Mouse (Mus musculus): ENCODE measurements around the gene Slc52a3. TPM values are rescaled to one million over a fixed set of nuclear protein-coding genes. Genes with fewer than 3 reads are reported as not detected.

Gene Slc52a3
- total RNA-seq (2021), result 1 to 10 TPM; 1.4 to 1.5 TPM

DNA sequence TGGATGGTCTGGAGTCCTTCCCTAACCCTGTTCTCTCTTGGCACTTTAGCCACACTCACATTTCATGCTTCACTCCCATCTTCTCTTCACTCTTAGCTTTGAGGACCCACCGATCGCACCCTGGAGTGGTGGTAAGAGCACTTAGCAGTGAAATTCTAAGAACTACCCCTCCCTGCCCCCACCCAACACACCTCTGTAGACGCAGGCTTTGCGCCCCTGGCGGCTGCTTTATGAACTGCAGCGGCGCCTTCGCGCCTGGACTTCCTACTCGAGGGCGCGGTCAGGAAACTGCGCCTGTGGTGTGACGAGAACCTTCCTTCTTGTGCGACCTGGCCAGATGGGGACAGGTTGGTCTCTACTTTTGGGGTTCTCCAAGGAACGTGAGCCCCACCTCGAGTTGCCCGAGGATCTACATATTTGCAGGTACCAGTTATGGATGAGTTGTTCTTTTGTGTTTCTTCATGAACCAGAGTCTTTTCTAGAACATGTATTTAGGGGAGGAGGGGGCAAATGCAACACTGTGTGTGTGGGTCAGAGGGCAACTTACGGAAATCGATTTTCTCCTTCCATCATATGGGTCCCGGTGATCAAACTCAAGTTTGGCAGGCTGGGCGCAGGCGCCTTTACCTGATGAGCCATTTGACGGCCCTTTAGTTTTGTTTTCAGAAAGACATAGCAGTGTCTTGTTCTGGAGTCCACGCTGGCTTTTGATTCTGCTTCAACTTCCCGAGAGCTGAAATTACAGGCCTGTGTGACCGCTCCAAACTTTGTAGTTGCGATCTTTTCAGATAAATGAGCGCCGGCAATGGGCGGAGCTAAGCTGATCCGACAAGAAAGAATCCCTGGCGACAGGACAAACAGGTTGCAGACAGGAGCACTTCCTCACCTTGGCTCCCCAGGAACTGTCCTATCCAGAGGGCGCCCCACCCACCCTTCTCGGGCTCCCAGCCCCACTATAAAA is at the start of gene Slc52a3:
Slc52a3 (plus strand) TSS at position 283 of the 961 bp plus-strand sequence.
- peak; percentile 95 for DNase-seq

- DNase-seq, result no peak
These were observed 48.7 kb upstream of the Slc52a3 start for GRCm38 (mm10) chr2:151947617-151948016.

DNA sequence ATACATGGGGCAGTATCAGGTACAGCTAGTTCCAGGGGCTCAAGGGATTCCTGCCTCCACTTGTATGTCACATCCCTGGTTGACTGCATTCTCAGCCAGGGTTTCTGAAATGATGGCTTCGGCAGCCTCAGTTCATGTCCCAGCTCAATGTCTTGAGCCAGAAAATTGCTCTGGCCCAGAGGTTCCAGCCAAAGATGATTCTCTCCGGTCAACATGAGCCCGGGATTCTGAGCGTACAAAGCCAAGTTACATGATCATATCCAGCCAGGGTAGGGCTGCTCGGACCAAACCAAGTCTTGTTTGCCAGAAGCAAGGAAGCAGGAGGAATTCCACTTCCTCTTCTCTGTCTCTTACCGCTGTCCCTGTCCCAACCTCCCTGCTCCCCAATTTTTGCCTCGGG is 48.0 kb upstream of the Slc52a3 start:
- no peak for DNase-seq

GRCm38 (mm10) chr2:151949082-151949774 is 47.1 kb upstream of the Slc52a3 start:
- DNase-seq, result no peak

GRCm38 (mm10) chr2:151953665-151954064 is 42.6 kb upstream of the Slc52a3 start:
- no peak for DNase-seq

GRCm38 (mm10) chr2:151956500-151957137 is 39.7 kb upstream of the Slc52a3 start:
- DNase-seq, result no peak

DNA sequence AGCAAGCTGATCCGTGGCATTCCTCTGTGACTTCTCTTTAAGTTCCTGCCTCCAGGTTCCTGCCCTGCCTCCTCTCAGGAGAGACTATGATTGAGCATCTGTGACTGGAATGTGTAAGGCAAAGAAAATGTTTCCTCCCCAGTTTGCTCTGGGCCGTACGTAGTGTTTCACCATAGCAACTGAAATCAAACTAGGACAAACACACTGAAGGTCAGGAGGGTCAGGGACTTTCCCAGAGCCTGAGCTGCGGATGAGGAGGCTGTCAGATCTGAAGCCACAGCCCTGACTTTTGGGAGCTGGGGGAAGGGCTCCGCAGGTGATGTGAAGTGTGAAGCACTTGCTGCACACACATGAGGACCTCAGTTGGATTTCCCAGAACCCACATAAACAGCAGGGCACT is 37.0 kb upstream of the Slc52a3 start:
- no peak for DNase-seq

- no peak for DNase-seq
These were observed 34.8 kb upstream of the Slc52a3 start for GRCm38 (mm10) chr2:151961284-151962196.

- DNase-seq, result peak; percentile 87
These were observed 33.8 kb upstream of the Slc52a3 start for GRCm38 (mm10) chr2:151962474-151962873.

DNA sequence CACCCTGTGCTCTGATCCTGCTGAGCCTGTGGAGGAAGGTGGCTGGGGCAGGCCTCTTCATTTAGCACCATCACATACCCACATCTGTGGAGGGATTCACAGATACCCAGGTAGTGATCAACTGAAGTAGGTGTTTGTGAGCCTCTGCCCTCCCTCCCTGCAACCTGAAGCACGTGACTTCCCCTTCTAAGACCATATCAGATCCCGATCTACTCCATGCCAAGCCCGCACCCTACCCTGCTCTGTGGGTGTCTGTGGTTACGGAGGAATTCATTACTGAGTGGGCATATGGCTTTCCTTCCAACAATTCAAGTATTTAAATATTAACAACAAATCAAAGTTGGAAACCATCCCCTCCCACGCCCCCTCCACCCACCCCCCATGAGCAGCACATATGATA is 33.0 kb upstream of the Slc52a3 start:
- DNase-seq, result no peak

- DNase-seq, result no peak
These were observed 32.3 kb upstream of the Slc52a3 start for GRCm38 (mm10) chr2:151964052-151964451.

GRCm38 (mm10) chr2:151967176-151967750 is 29.0 kb upstream of the Slc52a3 start:
- no peak for DNase-seq

DNA sequence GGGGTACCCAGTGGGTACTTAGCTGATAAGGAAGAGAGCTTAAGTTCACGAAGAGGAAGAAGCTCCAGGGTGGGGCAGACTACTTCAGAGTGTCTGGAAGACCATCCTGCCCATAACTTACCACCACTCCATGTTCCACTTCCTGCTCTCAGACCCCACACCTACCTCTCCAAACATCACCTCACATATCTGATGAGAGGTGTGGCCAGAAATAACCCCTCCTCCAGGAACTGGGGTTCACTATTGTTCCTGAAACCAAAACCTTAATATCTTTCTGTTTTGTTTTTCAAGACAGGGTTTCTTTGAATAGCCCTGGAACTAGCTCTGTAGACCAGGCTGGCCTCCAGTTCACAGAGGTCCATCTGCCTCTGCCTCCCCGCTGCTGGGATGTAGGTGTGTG is 28.5 kb upstream of the Slc52a3 start:
- DNase-seq, result no peak

DNA sequence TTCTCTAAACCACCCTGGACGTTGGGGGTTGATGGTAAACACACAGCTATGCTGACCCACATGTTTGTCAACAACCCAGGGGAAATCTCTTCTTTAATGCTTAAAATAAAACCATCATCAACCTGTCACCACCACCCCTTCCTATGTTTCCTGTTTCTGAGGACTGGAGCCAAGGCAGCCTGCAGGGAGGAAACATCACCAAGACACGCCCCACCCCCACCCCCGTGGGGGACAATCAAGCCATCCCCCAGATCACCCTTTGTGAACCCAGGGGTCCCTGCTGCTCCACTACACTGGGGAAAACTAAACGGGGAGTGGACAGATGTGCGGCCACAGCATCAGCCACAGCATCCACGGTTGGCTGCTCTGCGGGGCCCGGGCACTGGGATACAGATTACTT is 27.9 kb upstream of the Slc52a3 start:
- no peak for DNase-seq

DNA sequence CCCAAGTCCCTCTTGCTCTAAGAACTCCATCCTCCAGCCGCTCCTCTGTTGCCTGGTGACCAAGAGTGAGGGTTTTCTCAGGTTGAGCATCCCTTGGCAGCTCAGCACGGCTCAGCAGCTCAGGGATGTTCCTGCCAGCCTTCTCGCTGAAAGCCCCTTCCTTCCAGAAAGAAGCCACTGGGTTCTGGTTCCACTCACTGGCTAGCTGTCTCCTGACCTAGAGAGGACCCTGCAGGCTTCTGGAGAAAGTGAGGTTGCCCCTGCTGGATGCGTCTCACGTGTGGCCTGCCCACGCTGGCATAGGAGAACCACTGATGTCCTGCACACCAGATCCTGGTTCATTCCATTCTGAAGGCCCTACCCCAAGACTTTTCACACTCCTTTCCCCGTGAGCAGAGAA is 27.3 kb upstream of the Slc52a3 start:
- DNase-seq, result no peak

GRCm38 (mm10) chr2:151969396-151969795 is 26.9 kb upstream of the Slc52a3 start:
- no peak for DNase-seq

DNA sequence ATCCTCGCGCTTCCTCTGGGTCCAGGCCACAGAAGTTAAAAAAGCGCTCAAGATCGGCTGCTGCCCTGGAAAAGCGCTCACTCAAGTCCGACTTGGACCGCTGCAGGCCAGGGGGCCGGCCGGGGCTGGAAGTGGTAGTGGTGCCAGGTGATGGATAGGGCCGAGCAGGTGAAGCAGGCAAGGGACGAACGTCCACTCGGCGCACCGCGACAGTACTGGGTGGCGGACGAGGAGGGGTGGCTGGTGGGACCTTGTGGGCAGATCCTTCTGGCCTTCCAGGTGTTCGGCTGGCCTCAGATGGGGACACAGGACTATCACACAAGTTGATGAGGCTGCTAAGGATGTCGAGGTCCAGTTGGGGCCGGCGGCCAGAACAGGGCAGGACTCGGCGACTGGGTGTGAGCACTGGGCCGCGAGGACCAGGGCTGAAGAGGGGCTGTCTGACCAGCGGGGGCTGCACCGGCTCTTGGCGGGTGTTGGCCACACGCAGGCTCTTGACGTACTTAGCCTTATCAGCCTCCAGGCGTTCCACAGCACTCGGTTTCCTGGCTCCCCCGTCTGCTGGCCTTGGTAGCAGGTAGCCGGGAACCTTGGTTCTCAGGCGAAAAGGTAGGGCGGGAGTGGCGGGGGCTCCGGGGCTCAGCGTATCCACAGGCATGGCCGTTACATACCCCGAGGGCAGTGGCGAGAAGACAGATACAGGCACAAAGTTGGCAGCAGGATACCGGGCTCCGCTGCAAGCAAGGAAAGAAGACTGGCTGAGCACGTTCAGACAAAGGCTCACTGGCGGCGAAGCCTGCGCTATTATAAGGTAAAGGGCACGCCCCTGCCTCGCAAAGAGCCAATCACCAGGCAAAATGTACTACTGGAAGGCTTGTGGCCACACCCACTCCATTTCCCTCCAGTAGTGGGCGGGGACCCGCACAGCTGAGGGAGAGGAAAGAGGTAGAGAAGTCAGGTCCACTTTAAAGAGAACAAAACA is 25.8 kb upstream of the Slc52a3 start:
- peak; percentile 89 for DNase-seq

GRCm38 (mm10) chr2:151971748-151972147 is 24.6 kb upstream of the Slc52a3 start:
- DNase-seq, result no peak

- DNase-seq, result peak; percentile 33
These were observed 23.3 kb upstream of the Slc52a3 start for GRCm38 (mm10) chr2:151972880-151973594.
